Mouse (Mus musculus): ENCODE measurements around the gene Kcnf1. TPM values are rescaled to one million over a fixed set of nuclear protein-coding genes. Genes with fewer than 3 reads are reported as not detected.

Kcnf1 gene
- total RNA-seq, 4 experiments from 2014 or later, result 1.1 to 11.7 (median 2.7) TPM

GRCm38 (mm10) chr12:17159549-17159948, 17.1 kb downstream of the Kcnf1 start:
- no peak for DNase-seq (ENCODE audit: low spot score in 2 of 2)

- no peak for DNase-seq (ENCODE audit: low spot score in 2 of 2)
Measured at GRCm38 (mm10) chr12:17157558-17157957, 19.1 kb downstream of the Kcnf1 start.

- DNase-seq (ENCODE audit: low spot score in 2 of 2), result no peak
Measured at GRCm38 (mm10) chr12:17155781-17156180, 20.9 kb downstream of the Kcnf1 start.

GRCm38 (mm10) chr12:17152840-17153239, 23.8 kb downstream of the Kcnf1 start:
- DNase-seq (ENCODE audit: low spot score in 2 of 2), result no peak

- DNase-seq (ENCODE audit: low spot score in 2 of 2), result no peak
Measured at GRCm38 (mm10) chr12:17148920-17149319, 27.8 kb downstream of the Kcnf1 start.

- no peak for DNase-seq (ENCODE audit: low spot score in 2 of 2)
Measured at GRCm38 (mm10) chr12:17141791-17142190, 34.9 kb downstream of the Kcnf1 start.

GRCm38 (mm10) chr12:17140436-17140835, 36.3 kb downstream of the Kcnf1 start:
- no peak for DNase-seq (ENCODE audit: low spot score in 2 of 2)

- DNase-seq (ENCODE audit: low spot score in 2 of 2), result no peak
Measured at GRCm38 (mm10) chr12:17134546-17135096, 42.1 kb downstream of the Kcnf1 start.

- DNase-seq (ENCODE audit: low spot score in 2 of 2), result no peak
Measured at GRCm38 (mm10) chr12:17132243-17132642, 44.4 kb downstream of the Kcnf1 start.

GRCm38 (mm10) chr12:17131563-17131962, 45.1 kb downstream of the Kcnf1 start:
- no peak for DNase-seq (ENCODE audit: low spot score in 2 of 2)

GRCm38 (mm10) chr12:17122881-17123280, 53.8 kb downstream of the Kcnf1 start:
- peak; percentile 20 to 31 for DNase-seq (ENCODE audit: low spot score in 2 of 2)

Other genes with a start within 250 kb of the Kcnf1 start
- gene Pqlc3, start 176.5 kb downstream of the Kcnf1 start, total RNA-seq (2022), result 1 to 10 TPM in 2 of 4 experiments, under 1 TPM in 2; 0.48 to 2.3 (median 1.0) TPM
- not detected for gene 2410004P03Rik, start 165.2 kb downstream of the Kcnf1 start, total RNA-seq (2022)
- 10 to 100 TPM; 35.7 to 39.4 (median 37.3) TPM for gene Pdia6, start 89.7 kb upstream of the Kcnf1 start, total RNA-seq (2022)
- gene Atp6v1c2, start 152.5 kb upstream of the Kcnf1 start, total RNA-seq (2022), result not detected
- 1 to 10 TPM; 6.8 to 9.1 (median 8.6) TPM for gene Nol10, start 171.6 kb upstream of the Kcnf1 start, total RNA-seq (2022)